Mouse (Mus musculus) fibroblast of lung, adult 2 months (primary cell): Measurements from ENCODE around the gene Nphp1.

Experiments used
- DNase-seq: peaks from one replicate; pipeline ENCODE4 v3.0.0-alpha.2; 2011; ENCODE audit warnings: low read depth

Gene Nphp1

GRCm38 (mm10) chr2:127749376-127749775, 39.3 kb downstream of the Nphp1 start:
- no peak for DNase-seq

DNA sequence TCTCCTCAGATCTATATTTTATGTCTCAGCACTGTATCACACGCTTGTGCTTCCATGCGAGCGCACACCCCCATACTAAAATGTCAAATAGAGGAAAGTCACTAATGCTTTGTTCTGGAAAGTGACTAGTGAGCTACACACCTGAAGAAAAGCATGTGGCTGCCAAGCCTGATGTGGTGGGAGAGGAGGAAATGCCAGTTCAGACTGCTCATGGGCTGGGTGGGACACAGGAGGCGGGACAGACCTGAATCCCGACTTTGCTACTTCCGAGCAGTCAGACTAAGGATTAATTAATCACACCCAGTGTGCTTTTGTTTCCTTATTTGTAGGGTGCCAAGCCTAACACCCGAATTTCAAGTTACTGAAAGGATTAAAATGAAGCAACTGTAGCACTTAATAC, 40.4 kb downstream of the Nphp1 start:
- no peak for DNase-seq

- no peak for DNase-seq
These were observed 46.1 kb downstream of the Nphp1 start for GRCm38 (mm10) chr2:127742637-127743036.

GRCm38 (mm10) chr2:127740756-127741519, 47.8 kb downstream of the Nphp1 start:
- DNase-seq: no peak

- no peak for DNase-seq
These were observed 50.8 kb downstream of the Nphp1 start for GRCm38 (mm10) chr2:127737885-127738284.

DNA sequence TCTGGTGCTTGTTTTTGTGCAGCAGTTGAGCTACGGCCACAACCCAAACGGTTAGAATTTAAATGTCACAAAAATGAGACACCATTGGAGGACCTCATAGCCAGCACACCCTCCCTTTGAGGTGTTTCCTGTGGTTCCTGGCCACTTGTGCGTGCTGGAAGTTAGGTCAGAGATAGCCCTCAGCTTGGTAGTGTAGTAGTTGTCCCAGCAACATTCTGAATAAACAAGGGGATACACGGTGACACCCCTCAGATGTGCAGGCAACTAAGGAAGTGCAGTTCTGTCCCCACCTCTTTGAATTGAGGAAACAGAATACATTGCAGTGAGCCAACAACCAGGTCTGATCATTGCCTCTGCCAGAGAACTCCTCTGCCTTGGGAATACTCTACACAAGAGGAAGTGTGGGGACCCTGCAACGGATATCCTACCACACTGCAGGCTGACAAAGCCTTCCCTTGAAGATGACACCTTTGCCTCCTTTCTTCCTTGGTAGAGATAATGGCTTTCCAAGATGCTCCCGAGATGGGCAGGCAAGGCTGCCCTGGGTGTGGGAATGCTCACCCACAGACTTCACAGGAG, 52.0 kb downstream of the Nphp1 start:
- no peak for DNase-seq

- no peak for DNase-seq
These were observed 53.1 kb downstream of the Nphp1 start for GRCm38 (mm10) chr2:127735512-127736145.

GRCm38 (mm10) chr2:127734889-127735288, 53.8 kb downstream of the Nphp1 start:
- no peak for DNase-seq

GRCm38 (mm10) chr2:127730301-127730997, 58.2 kb downstream of the Nphp1 start:
- no peak for DNase-seq

DNA sequence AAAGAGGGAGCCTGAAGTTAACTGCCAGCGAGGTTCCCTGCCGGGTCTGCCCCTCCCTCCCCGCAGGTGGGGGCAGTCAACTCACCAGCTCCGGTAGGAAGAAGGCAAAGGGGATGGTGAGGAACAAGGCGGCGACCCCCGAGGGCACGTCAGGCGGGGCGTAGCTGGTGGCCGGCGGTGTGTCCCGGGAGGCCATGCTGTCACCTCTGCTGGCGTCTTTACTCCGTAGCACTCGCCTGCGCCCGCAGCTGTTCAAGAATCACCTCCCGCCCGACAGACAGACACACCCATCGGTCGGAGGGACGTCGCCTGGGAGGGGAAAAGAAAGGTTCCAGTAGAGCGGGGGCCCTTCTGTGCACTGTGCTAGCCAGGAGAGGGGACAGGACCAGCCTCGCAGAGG, 59.0 kb downstream of the Nphp1 start, which contains the start of gene Mall:
Mall (minus strand) TSS at position 262 of the 400 bp plus-strand sequence.
- no peak for DNase-seq

- DNase-seq: no peak
These were observed 59.8 kb downstream of the Nphp1 start for GRCm38 (mm10) chr2:127728661-127729450.

- DNase-seq: no peak
These were observed 60.6 kb downstream of the Nphp1 start for GRCm38 (mm10) chr2:127728146-127728545.

DNA sequence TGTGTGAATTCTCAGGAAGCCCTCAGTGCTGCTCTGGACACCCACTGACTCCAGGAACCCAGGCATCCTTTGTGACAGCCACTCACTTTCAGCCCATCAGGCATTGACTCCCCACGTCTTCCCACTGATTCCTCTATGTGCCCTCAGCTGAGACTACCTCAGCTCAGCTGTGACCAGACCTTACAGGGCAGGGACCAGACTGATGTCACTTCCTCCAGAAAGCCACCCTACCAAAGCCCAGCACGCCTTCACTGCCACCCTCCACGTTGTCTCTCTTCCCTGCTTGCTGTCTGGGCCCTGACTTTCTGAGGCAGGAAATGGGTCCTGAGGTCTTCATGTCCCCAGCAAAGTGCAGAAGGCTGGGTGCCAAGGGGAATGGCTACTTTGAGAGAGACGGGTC, 65.5 kb downstream of the Nphp1 start:
- no peak for DNase-seq

DNA sequence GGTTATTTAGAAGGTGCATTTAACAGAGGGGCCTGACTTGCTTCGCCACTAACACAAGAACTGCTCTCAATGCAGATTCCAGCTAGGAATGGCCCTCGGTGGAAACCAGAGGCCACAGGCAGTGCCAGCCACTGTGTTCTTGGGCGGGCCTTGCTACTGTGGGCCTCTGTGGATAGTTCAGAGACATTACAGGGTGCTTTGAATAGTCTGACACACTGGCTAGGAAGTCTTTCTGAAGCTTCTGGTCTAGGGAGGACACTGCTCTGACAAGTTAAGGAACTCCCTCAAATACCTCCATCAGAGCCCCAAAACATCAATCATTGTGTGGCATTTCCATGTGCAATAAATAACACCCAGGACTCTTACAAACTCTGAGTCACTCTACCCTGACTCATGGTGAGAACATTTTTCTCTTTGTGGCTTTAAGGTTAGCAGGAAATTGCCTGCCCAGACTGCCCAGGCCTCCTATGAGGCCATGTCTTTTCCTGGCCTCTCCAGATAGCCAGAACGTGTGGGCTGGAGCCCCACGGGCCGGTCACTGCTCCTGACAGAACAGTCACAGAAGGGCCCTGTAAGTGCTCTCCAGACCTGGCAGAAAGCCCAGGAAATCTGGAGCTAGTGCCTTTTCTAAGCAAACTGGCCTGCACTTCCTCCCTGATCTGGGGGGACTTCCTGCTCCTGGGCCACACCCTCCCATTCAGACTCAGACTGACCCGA, 66.4 kb downstream of the Nphp1 start:
- DNase-seq: peak; percentile 88

- DNase-seq: no peak
These were observed 69.7 kb downstream of the Nphp1 start for GRCm38 (mm10) chr2:127718839-127719468.

DNA sequence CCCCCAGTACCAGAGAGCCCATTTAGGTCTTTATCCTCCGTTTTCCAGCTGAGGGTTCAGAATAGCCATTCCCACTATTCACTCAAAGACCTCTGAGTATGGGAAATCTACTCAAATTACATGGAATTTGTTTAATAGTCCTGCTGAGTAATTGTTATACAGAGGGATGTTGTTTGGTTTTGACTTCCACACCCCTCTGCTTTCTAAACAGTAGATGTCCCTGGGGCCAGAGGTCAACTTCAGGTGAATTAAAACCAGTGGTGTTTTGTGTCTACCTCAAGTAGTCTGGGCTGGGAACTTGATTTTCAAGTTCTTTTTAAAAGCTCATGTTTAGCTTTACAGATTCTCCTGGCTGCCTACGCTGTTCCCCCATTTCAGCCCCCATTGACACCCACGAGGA, 74.0 kb downstream of the Nphp1 start:
- DNase-seq: no peak

GRCm38 (mm10) chr2:127708792-127709191, 79.9 kb downstream of the Nphp1 start:
- no peak for DNase-seq

GRCm38 (mm10) chr2:127708060-127708459, 80.6 kb downstream of the Nphp1 start:
- DNase-seq: no peak

GRCm38 (mm10) chr2:127705267-127705666, 83.4 kb downstream of the Nphp1 start:
- no peak for DNase-seq
